Mouse (Mus musculus) fat pad, adult 2 months (tissue): ENCODE results near the gene Snrpf.
"Not testable (repeated sequence)": the region's sequence is repeated elsewhere in the genome, so short reads cannot be mapped to it uniquely, and the experiment has no call there.

ENCODE experiments used
- DNase-seq: peaks from one replicate; pipeline ENCODE4 v3.0.0-alpha.2; 2011; ENCODE audit warnings: low read depth, low spot score; ENCODE audit errors: extremely low read depth

Gene Snrpf

DNA sequence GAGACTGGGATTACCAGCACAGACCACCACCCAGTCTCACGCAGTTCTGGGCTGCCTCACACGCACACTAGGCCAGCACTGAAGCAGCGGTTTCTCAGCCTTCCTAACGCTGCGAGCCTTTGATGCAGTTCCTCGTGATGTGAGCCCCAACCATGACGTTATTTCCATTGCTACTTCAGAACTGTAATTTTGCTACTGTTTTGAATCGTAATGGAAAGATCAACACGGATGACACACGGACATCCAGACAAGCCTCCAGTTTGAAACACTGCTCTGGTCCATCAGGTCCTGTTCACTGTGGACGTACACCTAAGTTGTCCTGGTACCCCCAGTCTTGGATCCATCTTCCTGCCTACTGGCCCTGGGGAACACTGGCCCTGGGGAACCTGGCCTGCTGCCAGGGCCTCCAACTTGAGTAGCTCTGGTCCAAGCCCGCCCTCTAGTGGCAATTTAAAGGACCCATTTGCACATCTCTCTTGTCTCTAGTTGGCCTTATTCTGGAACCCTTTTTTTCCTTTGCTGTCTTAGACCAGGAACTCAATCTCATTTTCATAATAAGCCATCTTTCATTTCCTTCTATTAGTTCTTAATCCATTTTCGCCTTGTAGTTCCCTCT is 12.1 kb downstream of the Snrpf start:
- no peak for DNase-seq

DNA sequence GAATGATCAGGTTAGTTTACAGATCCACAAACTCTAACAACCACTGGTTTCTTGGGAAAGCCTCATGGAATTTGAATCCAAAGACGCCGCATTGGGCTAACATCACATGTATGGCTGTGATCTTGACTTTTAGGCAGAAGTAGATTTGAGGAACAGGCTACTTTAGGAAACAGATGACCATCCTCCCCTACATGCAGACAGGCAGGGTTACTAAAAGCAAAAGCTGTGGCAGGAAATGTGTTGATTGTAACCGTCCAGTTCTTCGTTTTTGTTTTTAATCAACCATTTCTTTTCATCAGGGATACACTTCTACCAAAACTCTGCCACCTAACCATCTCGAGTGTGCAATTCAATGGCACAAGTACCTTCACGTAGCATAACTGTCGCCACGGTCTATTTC is 13.5 kb downstream of the Snrpf start:
- DNase-seq = no peak

DNA sequence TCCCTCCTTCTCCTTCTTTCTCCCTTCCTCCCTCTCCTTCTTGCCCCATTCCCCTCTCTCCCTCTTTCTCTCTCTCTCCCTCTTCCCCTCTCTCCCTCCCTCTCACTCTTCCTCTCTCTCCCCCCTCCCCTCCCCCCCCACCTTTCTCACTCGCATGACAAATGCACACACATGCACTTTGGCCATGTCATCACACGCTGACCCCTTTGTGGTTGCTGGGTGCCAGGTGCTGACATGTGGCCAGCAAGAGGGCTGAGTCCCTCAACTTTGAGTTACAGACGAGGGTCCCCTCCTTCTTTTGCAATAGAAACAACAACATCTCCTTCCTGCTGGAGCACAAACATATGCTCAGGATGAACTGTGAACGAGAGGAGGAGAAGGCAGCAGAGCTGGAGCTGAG is 14.5 kb downstream of the Snrpf start:
- DNase-seq = no peak

DNA sequence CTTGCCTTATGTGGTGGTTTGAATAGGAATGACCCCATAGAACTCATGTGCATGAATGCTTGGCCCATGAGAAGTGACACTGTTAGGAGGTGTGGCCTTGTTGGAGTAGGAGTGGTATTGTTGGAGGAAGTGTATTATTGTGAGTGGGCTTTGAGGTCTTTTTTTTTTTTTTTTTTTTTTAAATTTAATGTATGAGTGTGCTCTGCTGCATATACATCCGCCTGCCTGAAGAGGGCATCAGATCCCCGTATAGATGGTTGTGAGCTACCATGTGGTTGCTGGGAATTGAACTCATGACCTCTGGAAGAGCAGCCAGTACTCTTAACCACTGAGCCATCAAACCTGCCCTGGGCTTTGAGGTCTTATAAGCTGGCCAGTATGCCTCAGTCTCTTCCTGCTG is 17.3 kb downstream of the Snrpf start:
- DNase-seq = no peak

DNA sequence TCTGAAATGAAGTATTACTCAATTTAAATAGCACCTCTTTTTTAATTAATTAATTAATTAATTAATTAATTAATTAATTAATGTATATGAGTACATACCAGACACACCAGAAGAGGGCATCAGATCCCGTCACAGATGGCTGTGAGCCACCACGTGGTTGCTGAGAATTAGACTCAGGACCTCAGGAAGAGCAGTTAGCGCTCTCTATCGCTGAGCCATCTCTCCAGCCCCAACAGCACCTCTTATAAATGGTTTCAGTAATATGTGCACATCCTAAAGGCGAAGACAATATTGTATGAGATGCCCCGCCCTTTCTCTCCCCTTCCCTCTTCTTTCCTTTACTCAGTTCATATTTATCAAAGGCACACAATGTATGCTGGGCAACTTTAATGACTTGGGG is 20.8 kb downstream of the Snrpf start:
- DNase-seq = no peak

DNA sequence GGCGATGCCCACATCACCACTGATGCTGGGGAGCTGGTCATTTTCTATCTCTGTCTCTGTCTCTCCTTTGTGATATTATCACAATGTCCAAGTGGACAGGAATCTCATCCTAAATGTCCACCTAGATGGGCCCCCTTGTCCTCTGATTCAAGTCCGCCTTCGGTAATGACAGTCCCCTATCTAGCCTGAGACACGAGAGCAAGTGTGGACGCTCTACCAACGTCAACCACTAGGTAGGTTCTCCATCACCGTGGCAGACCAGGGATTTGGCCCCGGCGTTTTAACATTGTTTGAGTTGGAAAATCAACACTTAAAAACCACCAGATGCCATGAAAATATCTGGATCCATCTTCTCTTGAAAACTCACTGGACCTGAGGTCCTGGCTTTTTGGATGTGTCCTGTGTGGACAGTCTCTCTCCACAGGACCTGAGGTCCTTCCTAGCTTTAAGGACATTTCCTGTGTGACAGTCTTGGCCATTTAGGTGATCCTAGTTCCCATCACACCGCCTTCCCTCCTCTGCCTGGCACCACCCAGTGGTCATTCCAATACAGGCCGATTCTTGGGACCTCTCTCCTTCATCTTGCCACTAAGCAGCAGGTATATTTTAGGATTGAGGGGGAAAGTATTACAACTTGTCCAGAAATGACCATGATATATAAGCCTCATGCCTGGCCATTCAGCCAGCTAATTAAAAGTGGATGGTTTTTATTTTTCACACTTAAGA is 21.5 kb downstream of the Snrpf start:
- DNase-seq = no peak

DNA sequence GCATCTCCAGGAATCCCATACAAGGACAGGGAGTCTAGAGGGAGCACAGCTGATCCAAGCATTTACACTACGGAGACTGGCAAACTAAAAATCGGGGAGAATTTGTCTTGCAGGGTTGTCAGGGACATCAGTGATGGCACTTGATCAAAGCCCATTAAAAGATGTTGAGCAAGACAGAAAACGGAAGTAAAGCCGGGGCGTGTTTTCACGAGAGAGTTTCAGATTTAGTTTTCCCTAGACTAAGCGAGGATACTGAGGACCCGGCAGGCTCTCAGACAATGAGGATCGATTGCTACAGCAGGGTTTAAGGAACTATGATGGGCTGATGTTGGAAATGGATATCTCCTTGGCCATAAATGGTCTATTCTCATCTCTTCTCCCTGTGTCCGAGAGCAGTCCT is 22.4 kb downstream of the Snrpf start:
- DNase-seq = no peak

DNA sequence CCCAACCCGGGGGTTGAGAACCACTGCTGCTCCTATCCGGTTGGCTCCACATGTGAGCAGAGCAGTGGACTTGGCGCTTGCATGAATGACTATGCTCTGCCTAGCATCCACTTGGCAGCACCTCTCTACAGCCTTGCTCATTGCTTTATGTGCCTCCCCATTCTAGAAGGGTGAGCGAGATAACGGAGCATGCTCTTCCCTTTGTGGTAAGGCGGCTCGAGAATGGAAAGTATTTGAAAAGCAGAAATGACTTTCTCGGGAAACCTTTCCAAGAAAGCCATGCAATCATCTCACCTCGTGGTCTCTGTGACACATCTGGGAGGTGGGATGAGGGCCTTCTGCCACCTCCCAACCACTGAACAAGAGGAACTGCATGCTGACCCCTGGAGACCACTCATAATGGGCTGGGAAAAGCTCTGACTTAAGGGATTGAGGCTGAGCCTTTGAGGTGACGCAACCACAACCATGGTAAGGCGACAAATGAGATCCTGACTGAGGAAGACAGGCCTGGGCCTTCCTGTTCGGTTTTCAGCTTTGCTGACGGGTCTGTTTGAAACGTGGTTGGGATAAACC is 24.9 kb downstream of the Snrpf start:
- DNase-seq = no peak

DNA sequence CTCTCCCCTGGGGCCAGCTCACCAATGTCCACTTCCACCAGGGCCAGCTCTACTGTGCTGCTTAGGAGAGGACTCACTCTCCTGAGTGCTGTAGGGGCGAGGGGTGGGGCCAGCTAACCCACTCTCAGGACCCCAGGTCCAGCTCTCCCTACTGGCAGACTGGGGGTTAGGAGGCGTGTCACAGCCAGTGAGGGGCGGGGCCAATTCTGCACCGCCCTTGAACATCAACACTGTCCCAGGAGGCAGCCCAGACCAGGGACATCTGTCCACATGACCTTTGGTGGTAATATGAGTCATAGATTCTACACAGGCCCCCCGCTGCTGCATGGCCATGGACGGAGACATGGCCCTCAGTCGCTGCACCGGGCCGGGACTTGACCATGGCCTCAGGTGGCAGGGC is 29.7 kb downstream of the Snrpf start:
- DNase-seq = no peak

DNA sequence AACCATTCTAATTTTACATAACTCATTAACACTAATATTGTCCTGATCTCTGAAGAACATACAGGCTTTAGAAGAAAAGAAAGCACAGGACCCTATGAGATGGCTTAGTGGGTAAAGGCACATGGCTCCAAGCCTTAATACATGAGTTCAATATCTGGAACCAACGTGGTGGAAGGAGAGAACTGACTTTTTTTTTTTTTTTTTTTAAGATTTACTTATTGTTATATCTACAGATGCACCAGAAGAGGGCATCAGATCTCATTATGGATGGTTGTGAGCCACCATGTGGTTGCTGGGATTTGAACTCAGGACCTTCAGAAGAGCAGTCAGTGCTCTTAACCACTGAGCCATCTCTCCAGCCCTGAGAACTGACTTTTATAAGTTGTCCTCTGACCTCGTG is 31.5 kb downstream of the Snrpf start:
- not testable (repeated sequence) for DNase-seq

DNA sequence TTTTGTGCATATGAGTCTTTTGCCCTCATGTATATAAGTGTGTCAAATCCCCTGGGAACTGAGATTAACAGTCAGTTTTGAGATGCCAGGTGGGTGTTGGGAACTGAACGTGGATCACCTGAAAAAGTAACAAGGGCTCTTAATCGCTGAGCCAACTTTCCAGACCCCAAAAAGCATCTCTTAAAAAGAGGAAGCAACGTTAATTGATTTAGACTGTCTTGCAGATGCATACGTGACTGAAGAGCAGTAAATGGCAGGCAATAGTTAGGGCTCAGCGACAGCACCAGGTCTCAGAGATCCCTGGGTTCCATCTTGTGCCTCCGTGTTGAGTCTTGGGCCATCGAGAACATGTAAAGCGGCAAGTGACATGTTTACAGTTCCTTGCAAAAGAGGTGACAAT is 36.9 kb downstream of the Snrpf start:
- DNase-seq = no peak

DNA sequence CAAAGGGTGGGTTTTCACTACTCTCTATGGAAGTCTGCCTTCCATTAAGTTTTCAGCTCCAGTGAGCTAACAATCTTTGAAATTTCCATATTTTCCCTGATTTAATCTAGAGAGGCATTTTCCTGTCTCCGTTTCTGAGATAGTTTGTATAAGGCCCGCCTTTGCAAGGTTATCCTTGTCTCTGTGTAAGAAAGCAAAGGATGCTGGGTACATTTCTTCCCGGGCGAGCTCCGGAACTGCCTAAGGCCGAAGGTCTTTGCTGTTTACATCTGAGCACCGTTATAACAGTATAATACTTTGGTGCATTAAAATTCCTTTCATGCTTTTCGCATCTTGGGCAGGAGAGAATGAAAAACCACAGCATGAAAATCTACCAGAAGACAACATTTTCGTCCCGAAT is 39.7 kb downstream of the Snrpf start:
- DNase-seq = no peak

DNA sequence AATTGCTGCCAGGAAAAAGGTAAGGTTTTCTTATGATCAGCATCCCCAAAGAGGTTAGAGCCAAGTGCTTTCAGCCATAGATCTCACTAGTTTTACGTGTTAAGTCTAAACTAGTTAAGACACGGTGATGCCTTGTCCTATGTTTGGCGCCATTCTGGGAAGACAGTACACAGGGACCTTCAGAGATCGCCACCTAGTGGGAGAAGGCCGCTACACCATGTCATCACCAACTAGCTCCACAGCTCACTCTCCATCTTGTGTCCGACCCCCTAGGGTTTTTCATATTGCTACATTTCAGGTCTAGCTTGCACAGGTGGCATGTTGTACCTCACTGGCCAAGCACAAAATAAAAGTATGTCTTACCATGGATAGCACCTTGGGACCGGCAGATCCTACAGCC is 40.5 kb downstream of the Snrpf start:
- no peak for DNase-seq

DNA sequence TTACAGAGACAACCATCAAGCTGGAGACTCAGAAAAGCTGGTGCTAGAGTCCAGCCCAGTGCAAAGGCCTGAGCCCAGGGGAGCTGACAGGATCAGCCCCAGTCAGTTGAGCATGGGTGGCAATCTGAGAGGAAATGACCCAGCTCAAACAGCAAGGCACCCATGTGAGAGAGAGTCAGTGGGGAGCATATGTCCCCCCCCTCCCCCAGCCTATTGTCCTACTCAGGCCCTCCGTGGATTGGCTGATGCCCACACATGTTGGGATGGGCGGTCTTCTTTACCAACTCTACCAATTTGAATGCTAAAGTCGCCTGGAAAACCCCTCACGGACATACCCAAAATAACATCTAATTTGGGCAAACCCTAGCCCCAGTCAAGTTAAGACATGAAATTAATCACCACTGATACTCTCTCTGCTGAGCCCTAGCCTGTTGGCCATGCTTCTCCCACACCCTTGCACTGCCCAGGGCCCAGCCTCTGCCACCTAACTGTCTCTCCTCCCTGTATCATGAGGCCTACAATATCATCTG is 41.7 kb downstream of the Snrpf start:
- DNase-seq = no peak

DNA sequence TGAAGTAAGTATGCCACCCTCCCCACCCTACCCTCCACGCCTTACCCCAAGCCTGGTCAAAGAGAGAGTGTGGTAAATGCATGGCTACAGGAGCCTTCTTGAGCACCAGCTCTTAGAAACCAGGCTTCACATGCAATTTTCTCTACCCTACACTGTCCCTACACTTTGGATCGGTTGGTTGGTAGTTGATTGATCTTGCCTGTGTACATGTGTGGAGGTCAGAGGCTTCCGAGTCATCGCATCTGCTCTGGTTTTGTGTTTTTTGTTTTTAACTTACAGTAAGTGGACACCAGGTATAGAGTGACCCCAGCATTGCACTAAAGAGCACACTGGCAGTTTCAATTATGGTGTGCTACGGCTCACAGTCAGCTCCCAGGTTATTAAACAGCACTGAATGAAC is 45.3 kb downstream of the Snrpf start:
- no peak for DNase-seq

DNA sequence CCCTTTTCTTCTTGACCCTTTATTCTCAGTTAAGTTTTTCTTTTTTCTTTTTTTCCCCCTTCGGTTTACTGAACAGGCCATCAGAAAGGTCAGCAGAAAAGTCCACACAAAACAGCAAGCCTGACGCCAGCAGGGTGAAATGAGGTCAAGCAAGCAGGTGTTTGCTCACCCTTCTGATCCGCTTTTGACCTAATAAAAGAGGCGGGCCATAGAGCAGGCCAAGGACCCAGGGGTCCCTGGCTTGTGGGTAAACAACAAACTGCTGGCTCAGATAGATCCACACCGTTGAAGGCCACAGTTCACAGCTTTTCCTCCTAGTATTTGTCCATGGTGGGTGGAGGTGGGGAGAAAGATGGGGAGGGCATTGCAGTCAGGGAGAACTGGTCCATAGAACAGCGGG is 46.3 kb downstream of the Snrpf start:
- DNase-seq = no peak

DNA sequence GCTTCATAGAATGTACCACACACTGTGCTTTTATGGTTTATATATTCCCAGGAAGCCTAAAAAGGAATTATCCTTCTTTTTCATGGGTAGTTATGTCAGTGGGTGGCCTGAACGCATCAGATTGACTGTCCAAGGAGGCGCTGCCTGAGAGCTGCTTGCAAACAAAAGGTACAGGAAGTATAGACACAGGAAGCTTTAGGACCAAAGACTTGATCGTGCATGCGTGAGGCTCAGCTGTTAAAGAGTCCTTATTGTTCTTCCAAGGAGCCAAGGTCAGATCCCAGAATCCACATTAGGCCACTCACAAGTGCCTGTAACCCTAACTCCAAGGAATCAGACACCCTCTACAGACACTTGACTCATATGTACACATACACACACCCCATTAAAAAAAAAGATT is 47.1 kb downstream of the Snrpf start:
- no peak for DNase-seq

DNA sequence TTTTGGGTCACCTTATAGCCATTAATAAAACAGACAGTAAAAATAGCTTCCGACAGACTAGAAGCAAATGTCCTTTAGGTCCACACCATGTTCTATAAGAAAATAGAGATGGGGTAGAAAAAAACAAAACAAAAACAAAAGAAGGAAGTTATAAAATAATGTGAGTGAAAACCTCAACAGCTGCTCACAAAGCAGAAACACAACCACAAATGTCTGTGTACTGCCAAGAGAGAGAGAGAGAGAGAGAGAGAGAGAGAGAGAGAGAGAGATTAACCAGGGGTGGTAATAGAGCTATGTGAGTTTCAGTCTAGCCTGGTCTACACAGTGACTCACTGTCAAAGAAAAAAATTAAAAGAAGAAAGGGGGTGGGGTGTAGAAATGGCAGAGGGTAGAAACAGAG is 47.9 kb downstream of the Snrpf start:
- no peak for DNase-seq

DNA sequence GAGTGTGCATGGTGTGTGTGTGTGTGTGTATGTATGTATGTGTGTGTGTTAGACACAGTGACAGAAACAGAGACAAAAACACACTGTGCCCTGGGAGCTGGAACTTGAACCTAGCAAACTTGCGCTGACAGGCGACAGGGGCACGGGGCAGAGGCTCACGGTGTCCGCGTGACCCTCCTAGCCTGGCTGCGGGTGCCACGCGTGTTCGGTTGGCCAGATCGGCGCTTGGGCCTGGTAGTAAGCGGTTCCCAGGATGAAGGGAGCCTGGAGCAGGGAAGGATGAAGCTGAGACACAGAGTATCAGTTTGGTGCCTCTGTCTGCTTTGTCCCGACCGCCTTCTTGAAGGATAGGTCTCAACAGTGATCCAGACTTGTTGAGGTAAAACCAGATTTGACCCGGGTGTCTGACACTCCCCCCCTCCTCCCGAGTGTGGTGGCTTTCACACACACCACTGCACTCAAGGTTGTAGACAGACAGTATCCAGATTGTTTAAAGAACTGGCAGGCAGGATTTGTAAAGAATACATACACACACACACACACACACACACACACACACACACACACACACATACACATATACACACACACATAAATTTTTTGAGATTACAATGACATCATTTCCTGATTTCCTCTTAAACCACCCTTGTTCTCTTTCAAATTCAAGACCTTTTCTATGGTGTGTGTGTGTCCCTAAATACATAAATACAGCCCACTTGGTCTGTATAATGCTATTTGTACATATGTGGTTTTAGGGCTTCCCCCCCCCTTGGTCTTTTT is 48.9 kb downstream of the Snrpf start, which contains the start of gene Ccdc38:
Gene Ccdc38, plus strand, starts transcription at position 202 of the 780 bp plus-strand sequence.
- no peak for DNase-seq

DNA sequence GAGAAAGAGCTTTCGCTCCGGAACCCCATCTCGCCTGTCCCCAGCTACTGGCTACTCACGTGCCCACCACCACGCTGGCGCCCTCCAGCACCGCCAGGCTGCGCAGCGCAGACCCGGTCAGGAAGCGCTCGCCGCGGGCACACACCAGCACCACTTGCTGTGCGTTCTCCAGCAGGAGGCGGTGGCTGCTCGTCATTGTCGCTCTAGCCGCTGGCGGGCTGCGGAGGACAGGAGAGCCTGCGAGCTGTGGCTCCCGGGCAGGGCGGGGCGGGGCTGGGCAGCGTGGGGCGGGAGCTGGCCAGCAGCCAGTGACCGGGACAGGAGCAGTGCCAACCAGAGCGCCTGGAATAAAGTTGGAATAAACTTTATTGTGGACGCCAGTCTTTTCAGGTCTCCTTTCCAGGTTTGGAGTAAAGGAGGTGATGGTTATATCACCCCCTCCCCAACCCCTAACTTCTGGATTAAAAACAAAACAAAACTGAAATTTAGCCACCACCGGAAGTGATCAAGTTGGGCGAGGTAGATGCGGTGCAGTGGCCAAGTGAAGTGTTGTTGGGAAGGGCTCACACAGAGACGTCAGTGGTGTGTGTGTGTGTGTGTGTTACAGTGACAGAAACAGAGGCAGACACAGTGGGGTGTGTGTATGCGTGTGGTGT is 49.6 kb downstream of the Snrpf start, which contains the start of gene Amdhd1:
Gene Amdhd1, minus strand, starts transcription at position 259 of the 656 bp plus-strand sequence.
- no peak for DNase-seq

DNA sequence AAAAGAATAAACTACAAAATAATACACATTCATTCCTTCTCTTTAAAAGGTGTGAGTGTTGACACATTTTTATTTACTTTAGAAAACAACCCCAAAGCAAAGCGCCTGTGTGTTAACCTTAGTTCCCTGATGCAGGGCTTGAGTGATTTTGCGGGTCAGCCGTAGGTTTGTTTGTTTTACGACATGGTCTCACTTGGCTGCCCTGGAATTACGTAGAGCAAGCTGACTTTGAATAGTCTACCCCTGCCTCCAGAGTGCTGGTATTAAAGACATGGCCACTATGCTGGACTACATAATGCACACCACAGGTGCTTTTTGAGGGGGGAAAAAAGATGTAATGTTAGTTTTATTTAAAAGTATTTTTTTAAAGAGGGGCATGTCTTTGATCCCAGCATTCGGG is 50.7 kb downstream of the Snrpf start:
- DNase-seq = no peak
